Mouse (Mus musculus) bone marrow macrophage, adult 2 months (primary cell): ENCODE data around the gene Sytl3. TPM values are rescaled to one million over a fixed set of nuclear protein-coding genes. Genes with fewer than 3 reads are reported as not detected.
A peak's percentile ranks its signal among the peaks of the same experiment; 100 is the strongest.

ENCODE experiments used
- H3K27ac ChIP-seq: 2 replicates; pipeline ENCODE4 v1.5.1; 2012; ENCODE audit warnings: low read depth, low read length; ENCODE audit not compliant: insufficient read depth
- H3K4me1 ChIP-seq: 2 replicates; pipeline ENCODE4 v1.6.1; 2012; ENCODE audit warnings: low read length; ENCODE audit not compliant: control insufficient read depth, insufficient read depth
- H3K4me3 ChIP-seq: 2 replicates; pipeline ENCODE4 v1.5.1; 2012; ENCODE audit warnings: mild to moderate bottlenecking, low read length, moderate library complexity; ENCODE audit not compliant: insufficient read depth
- CTCF ChIP-seq: IDR thresholded peaks from 2 replicates; pipeline ENCODE4 v1.5.1; 2012; ENCODE audit warnings: low read depth, mild to moderate bottlenecking, low read length, moderate library complexity
- POLR2A ChIP-seq: IDR thresholded peaks from 2 replicates; pipeline ENCODE4 v1.6.1; 2012; ENCODE audit warnings: mild to moderate bottlenecking, low read depth, low read length, borderline replicate concordance
- polyA plus RNA-seq: library from polyadenylated mRNA; stranded (reverse); fragments of >200 nt; gene quantifications from 2 replicates; pipeline ENCODE4 v1.2.4, GENCODE M21; 2012; ENCODE audit not compliant: missing spikeins, insufficient read depth, insufficient read length

Gene Sytl3
- polyA plus RNA-seq, 1 experiment = not detected

GRCm38 (mm10) chr17:6745503-6745902 lies 86.6 kb downstream of the Sytl3 start:
- H3K4me1 ChIP-seq = peaks cover 51% of the 10 kb centered on the region
- no peak overlapping the region for H3K27ac ChIP-seq
- H3K4me3 ChIP-seq = no peak overlapping the region
- no peak for TF ChIP-seq POLR2A
- no peak for TF ChIP-seq CTCF

GRCm38 (mm10) chr17:6745975-6746374 lies 87.1 kb downstream of the Sytl3 start:
- no peak for TF ChIP-seq POLR2A
- no peak for TF ChIP-seq CTCF
- no peak overlapping the region for H3K4me3 ChIP-seq
- H3K4me1 ChIP-seq = peaks cover 51% of the 10 kb centered on the region
- H3K27ac ChIP-seq = no peak overlapping the region

- Histone ChIP-seq H3K4me3 (no peak overlapping the region; the same call in 1 of the 2 replicates), H3K27ac (no peak overlapping the region), H3K4me1 (peaks cover 45% of the 10 kb centered on the region)
- TF ChIP-seq POLR2A = no peak
- no peak for TF ChIP-seq CTCF
Measured at GRCm38 (mm10) chr17:6746452-6747231, 87.7 kb downstream of the Sytl3 start.

- Histone ChIP-seq H3K4me3 (no peak overlapping the region), H3K27ac (no peak overlapping the region), H3K4me1 (peaks cover 39% of the 10 kb centered on the region)
- TF ChIP-seq POLR2A = no peak
- no peak for TF ChIP-seq CTCF
Measured at GRCm38 (mm10) chr17:6747478-6747877, 88.6 kb downstream of the Sytl3 start.

- Histone ChIP-seq H3K4me3 (peak overlapping the region; percentile 24), H3K27ac (no peak overlapping the region), H3K4me1 (peaks cover 33% of the 10 kb centered on the region)
- TF ChIP-seq POLR2A = no peak
- TF ChIP-seq CTCF = no peak
Measured at GRCm38 (mm10) chr17:6748779-6749464, 90.0 kb downstream of the Sytl3 start.

GRCm38 (mm10) chr17:6751221-6751859 lies 92.4 kb downstream of the Sytl3 start:
- Histone ChIP-seq H3K4me3 (no peak overlapping the region), H3K27ac (no peak overlapping the region), H3K4me1 (peaks cover 26% of the 10 kb centered on the region)
- no peak for TF ChIP-seq POLR2A
- TF ChIP-seq CTCF = no peak

GRCm38 (mm10) chr17:6752375-6752774 lies 93.5 kb downstream of the Sytl3 start:
- Histone ChIP-seq H3K27ac (no peak overlapping the region), H3K4me3 (no peak overlapping the region), H3K4me1 (peaks cover 18% of the 10 kb centered on the region)
- no peak for TF ChIP-seq CTCF
- no peak for TF ChIP-seq POLR2A

GRCm38 (mm10) chr17:6755176-6755575 lies 96.3 kb downstream of the Sytl3 start:
- TF ChIP-seq CTCF (no peak), POLR2A (no peak)
- Histone ChIP-seq H3K4me1 (no peaks in the 10 kb centered on the region), H3K27ac (no peak overlapping the region), H3K4me3 (no peak overlapping the region)

GRCm38 (mm10) chr17:6755873-6756272 lies 97.0 kb downstream of the Sytl3 start:
- TF ChIP-seq POLR2A = no peak
- TF ChIP-seq CTCF = no peak

GRCm38 (mm10) chr17:6757902-6758301 lies 99.0 kb downstream of the Sytl3 start:
- no peaks in the 10 kb centered on the region for H3K4me1 ChIP-seq
- H3K4me3 ChIP-seq = no peak overlapping the region
- no peak overlapping the region for H3K27ac ChIP-seq
- TF ChIP-seq POLR2A (no peak), CTCF (no peak)

More at GRCm38 (mm10) chr17:6755873-6756272, 97.0 kb downstream of the Sytl3 start:
- Histone ChIP-seq H3K4me3 (no peak overlapping the region), H3K27ac (no peak overlapping the region), H3K4me1 (no peaks in the 10 kb centered on the region)
